Mouse (Mus musculus): ENCODE measurements around the gene Prrt1.

GRCm38 (mm10) chr17:34621006-34621405, 8.3 kb upstream of the Prrt1 start:
- TF ChIP-seq POLR2A (IDR thresholded peaks at IDR 0.05; ENCODE audit: borderline replicate concordance, insufficient read depth, low read length) (no peak), CTCF (IDR thresholded peaks at IDR 0.05; ENCODE audit: borderline replicate concordance, insufficient read depth, low read depth, low read length) (no peak)

Measured in cerebellum, adult 2 months (tissue).